Mouse (Mus musculus) spleen, adult 2 months (tissue): ENCODE data around the gene Nptx1.

ENCODE experiments used
- CTCF ChIP-seq: fragments of 200-500 bp; IDR thresholded peaks from 2 replicates; pipeline ENCODE4 v1.5.1; 2011; ENCODE audit warnings: mild to moderate bottlenecking, inconsistent platforms; ENCODE audit not compliant: insufficient read depth, insufficient read length, insufficient replicate concordance; ENCODE audit errors: extremely low read depth
- POLR2A ChIP-seq: fragments of 200-500 bp; IDR thresholded peaks from 2 replicates; pipeline ENCODE4 v1.6.1; 2011; ENCODE audit warnings: low read depth, low read length, inconsistent platforms

DNA sequence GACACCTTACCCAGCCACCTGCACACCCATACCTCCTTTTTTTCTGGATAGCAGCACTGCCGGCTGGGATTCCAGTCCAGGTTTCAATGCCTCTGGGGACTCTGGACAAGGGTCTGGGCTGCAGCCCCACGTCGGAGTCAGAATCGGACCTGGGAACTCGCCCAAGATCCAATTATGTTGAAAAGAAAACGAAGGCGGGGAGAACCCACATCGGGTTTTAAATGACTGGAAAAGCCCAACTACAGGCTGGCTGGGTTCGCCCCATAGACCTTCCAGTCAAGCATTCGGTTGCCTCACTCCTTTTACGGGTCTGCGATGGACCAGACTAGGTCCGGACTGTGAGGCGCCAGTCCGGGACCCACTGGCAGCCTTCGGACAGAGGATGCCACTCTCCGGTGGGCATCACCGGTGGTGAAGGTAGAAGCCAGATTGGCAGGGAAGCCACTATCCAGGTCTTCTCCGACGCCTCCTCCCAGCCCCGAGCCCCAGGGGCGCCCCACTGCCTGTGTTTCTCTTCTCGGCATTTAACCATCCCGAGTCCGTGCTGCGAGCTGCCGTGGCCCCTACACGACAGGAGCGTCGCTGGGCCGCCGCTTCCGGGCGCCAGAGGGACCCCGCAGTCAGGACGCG, 1.3 kb upstream of the Nptx1 start:
- no peak for TF ChIP-seq POLR2A
- no peak for TF ChIP-seq CTCF
